Mouse (Mus musculus): ENCODE results near the gene Arsg. TPM values are rescaled to one million over a fixed set of nuclear protein-coding genes. Genes with fewer than 3 reads are reported as not detected.

Arsg gene
- polyA plus RNA-seq, 1 experiment, result 5.8 TPM

DNA sequence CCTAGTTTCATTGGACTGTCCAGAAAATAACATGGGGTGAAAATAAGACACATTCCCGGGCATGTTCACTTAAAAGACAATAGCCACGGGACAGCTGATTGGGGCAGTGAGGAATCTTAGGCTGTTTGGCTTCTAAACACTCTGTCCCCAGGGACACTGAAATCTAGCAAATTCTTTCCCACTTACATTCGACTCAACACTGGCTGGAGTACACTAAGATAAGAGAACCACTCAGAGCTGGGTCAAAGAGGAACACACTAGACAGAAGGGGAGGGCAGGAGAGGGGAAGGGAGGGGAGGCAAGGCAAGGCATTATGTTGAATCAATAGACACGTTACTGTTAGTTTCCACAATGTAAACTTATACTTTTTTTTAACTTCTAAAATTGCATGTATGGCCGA lies 12.6 kb upstream of the Arsg start:
- Histone ChIP-seq H3K4me3 (ENCODE audit: low read depth, low read length) (no peak overlapping the region), H3K27ac (ENCODE audit: insufficient read depth, low read length) (no peak overlapping the region), H3K27me3 (ENCODE audit: control insufficient read depth, insufficient read depth, low read length, poor library complexity, severe bottlenecking) (no peaks in the 10 kb centered on the region), H3K4me1 (ENCODE audit: control insufficient read depth, insufficient read depth, low read length) (no peaks in the 10 kb centered on the region), H3K9ac (ENCODE audit: low read depth, poor library complexity, severe bottlenecking) (no peak overlapping the region), H3K36me3 (ENCODE audit: control insufficient read depth, insufficient read depth, low read length, poor library complexity, severe bottlenecking) (no peaks in the 10 kb centered on the region), H3K9me3 (replicated peaks; ENCODE audit: control insufficient read depth, insufficient read depth, low read length, poor library complexity, severe bottlenecking) (no peaks in the 10 kb centered on the region)
- no peak for TF ChIP-seq EP300 (IDR thresholded peaks at IDR 0.05; ENCODE audit: insufficient read depth, low read depth, low read length)
- TF ChIP-seq POLR2A (IDR thresholded peaks at IDR 0.05; ENCODE audit: insufficient read depth, low read length), result no peak
- TF ChIP-seq CTCF (IDR thresholded peaks at IDR 0.05; ENCODE audit: low read depth, low read length), result no peak

GRCm38 (mm10) chr11:109465068-109465467 lies 8.1 kb upstream of the Arsg start:
- H3K36me3 ChIP-seq (ENCODE audit: control insufficient read depth, insufficient read depth, low read length, poor library complexity, severe bottlenecking), result no peaks in the 10 kb centered on the region
- no peaks in the 10 kb centered on the region for H3K4me1 ChIP-seq (ENCODE audit: control insufficient read depth, insufficient read depth, low read length)
- H3K9ac ChIP-seq (ENCODE audit: low read depth, poor library complexity, severe bottlenecking), result no peak overlapping the region
- no peaks in the 10 kb centered on the region for H3K27me3 ChIP-seq (ENCODE audit: control insufficient read depth, insufficient read depth, low read length, poor library complexity, severe bottlenecking)
- no peak overlapping the region for H3K4me3 ChIP-seq (ENCODE audit: low read depth, low read length)
- no peak overlapping the region for H3K27ac ChIP-seq (ENCODE audit: insufficient read depth, low read length)
- H3K9me3 ChIP-seq (replicated peaks; ENCODE audit: control insufficient read depth, insufficient read depth, low read length, poor library complexity, severe bottlenecking), result no peaks in the 10 kb centered on the region
- TF ChIP-seq POLR2A (IDR thresholded peaks at IDR 0.05; ENCODE audit: insufficient read depth, low read length), result no peak
- TF ChIP-seq CTCF (IDR thresholded peaks at IDR 0.05; ENCODE audit: low read depth, low read length), result no peak
- TF ChIP-seq EP300 (IDR thresholded peaks at IDR 0.05; ENCODE audit: insufficient read depth, low read depth, low read length), result no peak

GRCm38 (mm10) chr11:109466987-109467386 lies 6.2 kb upstream of the Arsg start:
- no peak overlapping the region for H3K27ac ChIP-seq (ENCODE audit: insufficient read depth, low read length)
- H3K4me1 ChIP-seq (ENCODE audit: control insufficient read depth, insufficient read depth, low read length), result no peaks in the 10 kb centered on the region
- no peak overlapping the region for H3K9ac ChIP-seq (ENCODE audit: low read depth, poor library complexity, severe bottlenecking)
- H3K4me3 ChIP-seq (ENCODE audit: low read depth, low read length), result no peak overlapping the region
- TF ChIP-seq EP300 (IDR thresholded peaks at IDR 0.05; ENCODE audit: insufficient read depth, low read depth, low read length) (no peak), CTCF (IDR thresholded peaks at IDR 0.05; ENCODE audit: low read depth, low read length) (no peak), POLR2A (IDR thresholded peaks at IDR 0.05; ENCODE audit: insufficient read depth, low read length) (no peak)
- H3K9me3 ChIP-seq (replicated peaks; ENCODE audit: control insufficient read depth, insufficient read depth, low read length, poor library complexity, severe bottlenecking), result no peaks in the 10 kb centered on the region
- no peaks in the 10 kb centered on the region for H3K36me3 ChIP-seq (ENCODE audit: control insufficient read depth, insufficient read depth, low read length, poor library complexity, severe bottlenecking)
- no peaks in the 10 kb centered on the region for H3K27me3 ChIP-seq (ENCODE audit: control insufficient read depth, insufficient read depth, low read length, poor library complexity, severe bottlenecking)

DNA sequence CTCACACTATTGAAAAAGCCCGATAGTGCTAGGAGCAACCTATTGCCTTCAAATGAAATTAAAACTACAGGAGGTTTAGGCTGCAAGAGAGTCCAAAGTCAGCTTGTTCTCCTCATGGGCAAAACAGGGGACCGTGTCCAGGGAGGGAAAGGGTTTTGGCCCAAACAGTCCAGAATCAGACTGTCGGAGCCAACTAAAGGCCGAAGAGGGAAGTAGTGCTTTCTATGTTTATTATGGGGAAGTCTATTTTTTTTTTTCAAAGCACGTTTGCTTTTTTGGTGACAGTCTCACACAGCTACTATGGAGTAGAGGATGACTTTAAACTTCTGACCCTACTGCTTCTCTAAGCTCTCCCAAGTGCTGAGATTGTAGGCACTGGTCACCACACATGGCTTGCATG lies 5.0 kb upstream of the Arsg start:
- Histone ChIP-seq H3K36me3 (ENCODE audit: control insufficient read depth, insufficient read depth, low read length, poor library complexity, severe bottlenecking) (no peaks in the 10 kb centered on the region), H3K4me1 (ENCODE audit: control insufficient read depth, insufficient read depth, low read length) (no peaks in the 10 kb centered on the region), H3K9ac (ENCODE audit: low read depth, poor library complexity, severe bottlenecking) (no peak overlapping the region), H3K9me3 (replicated peaks; ENCODE audit: control insufficient read depth, insufficient read depth, low read length, poor library complexity, severe bottlenecking) (no peaks in the 10 kb centered on the region), H3K4me3 (ENCODE audit: low read depth, low read length) (no peak overlapping the region), H3K27ac (ENCODE audit: insufficient read depth, low read length) (no peak overlapping the region), H3K27me3 (ENCODE audit: control insufficient read depth, insufficient read depth, low read length, poor library complexity, severe bottlenecking) (no peaks in the 10 kb centered on the region)
- TF ChIP-seq EP300 (IDR thresholded peaks at IDR 0.05; ENCODE audit: insufficient read depth, low read depth, low read length), result no peak
- TF ChIP-seq CTCF (IDR thresholded peaks at IDR 0.05; ENCODE audit: low read depth, low read length), result no peak
- TF ChIP-seq POLR2A (IDR thresholded peaks at IDR 0.05; ENCODE audit: insufficient read depth, low read length), result no peak

- H3K27ac ChIP-seq (ENCODE audit: insufficient read depth, low read length), result no peak overlapping the region
- TF ChIP-seq EP300 (IDR thresholded peaks at IDR 0.05; ENCODE audit: insufficient read depth, low read depth, low read length) (no peak), POLR2A (IDR thresholded peaks at IDR 0.05; ENCODE audit: insufficient read depth, low read length) (no peak), CTCF (IDR thresholded peaks at IDR 0.05; ENCODE audit: low read depth, low read length) (no peak)
- no peak overlapping the region for H3K9ac ChIP-seq (ENCODE audit: low read depth, poor library complexity, severe bottlenecking)
- no peaks in the 10 kb centered on the region for H3K9me3 ChIP-seq (replicated peaks; ENCODE audit: control insufficient read depth, insufficient read depth, low read length, poor library complexity, severe bottlenecking)
- no peaks in the 10 kb centered on the region for H3K4me1 ChIP-seq (ENCODE audit: control insufficient read depth, insufficient read depth, low read length)
- no peak overlapping the region for H3K4me3 ChIP-seq (ENCODE audit: low read depth, low read length)
- H3K27me3 ChIP-seq (ENCODE audit: control insufficient read depth, insufficient read depth, low read length, poor library complexity, severe bottlenecking), result no peaks in the 10 kb centered on the region
- H3K36me3 ChIP-seq (ENCODE audit: control insufficient read depth, insufficient read depth, low read length, poor library complexity, severe bottlenecking), result no peaks in the 10 kb centered on the region
These were observed 3.0 kb upstream of the Arsg start for GRCm38 (mm10) chr11:109470170-109470569.

- Histone ChIP-seq H3K9me3 (replicated peaks; ENCODE audit: control insufficient read depth, insufficient read depth, low read length, poor library complexity, severe bottlenecking) (no peaks in the 10 kb centered on the region), H3K4me3 (ENCODE audit: low read depth, low read length) (no peak overlapping the region), H3K36me3 (ENCODE audit: control insufficient read depth, insufficient read depth, low read length, poor library complexity, severe bottlenecking) (no peaks in the 10 kb centered on the region), H3K27me3 (ENCODE audit: control insufficient read depth, insufficient read depth, low read length, poor library complexity, severe bottlenecking) (no peaks in the 10 kb centered on the region), H3K27ac (ENCODE audit: insufficient read depth, low read length) (no peak overlapping the region), H3K9ac (ENCODE audit: low read depth, poor library complexity, severe bottlenecking) (0 out of 2 replicates have a peak overlapping the region, but pooled peaks have one; percentile 96), H3K4me1 (ENCODE audit: control insufficient read depth, insufficient read depth, low read length) (no peaks in the 10 kb centered on the region)
- TF ChIP-seq EP300 (IDR thresholded peaks at IDR 0.05; ENCODE audit: insufficient read depth, low read depth, low read length), result no peak
- TF ChIP-seq CTCF (IDR thresholded peaks at IDR 0.05; ENCODE audit: low read depth, low read length), result no peak
- no peak for TF ChIP-seq POLR2A (IDR thresholded peaks at IDR 0.05; ENCODE audit: insufficient read depth, low read length)
These were observed 2.0 kb upstream of the Arsg start for GRCm38 (mm10) chr11:109470921-109471861.

Measured in ES-Bruce4 (cell line).